Mouse (Mus musculus) MEL (cell line): ENCODE data around the gene Mfsd2b. TPM values are rescaled to one million over a fixed set of nuclear protein-coding genes. Genes with fewer than 3 reads are reported as not detected.
"Not testable (repeated sequence)": the region's sequence is repeated elsewhere in the genome, so short reads cannot be mapped to it uniquely, and the experiment has no call there.

ENCODE experiments used
- DNase-seq: peaks from one replicate; pipeline ENCODE4 v3.0.0; 2011; ENCODE audit warnings: low read depth, low spot score
- H3K27ac ChIP-seq: 2 replicates; pipeline ENCODE4 v1.5.1; 2012; ENCODE audit warnings: low read depth, mild to moderate bottlenecking, control low read depth, low read length, moderate library complexity; ENCODE audit not compliant: control insufficient read depth
- H3K27me3 ChIP-seq, 2 experiments: fragments of 150-350 bp in 1 of 2; sonication (generic) in 1 of 2; 2 replicates each; pipeline ENCODE4 v1.6.1; 2012; ENCODE audit warnings: low read length in 2 of 2, mild to moderate bottlenecking in 2 of 2, improper control_type of control experiment in 1 of 2, moderate library complexity in 1 of 2; ENCODE audit not compliant: insufficient read depth in 2 of 2, control insufficient read depth in 1 of 2
- H3K36me3 ChIP-seq, 2 experiments: 2 replicates each; pipeline ENCODE4 v1.6.1; 2012 to 2014; ENCODE audit warnings: low read length in 2 of 2, improper control_type of control experiment in 1 of 2, inconsistent platforms in 1 of 2, mild to moderate bottlenecking in 1 of 2; ENCODE audit not compliant: insufficient read depth in 2 of 2, control insufficient read depth in 1 of 2
- H3K4me1 ChIP-seq, 2 experiments: fragments of 150-350 bp in 1 of 2; sonication (generic) in 1 of 2; 2 replicates each; pipeline ENCODE4 v1.6.1; 2012; ENCODE audit warnings: low read length in 2 of 2, improper control_type of control experiment in 1 of 2, mild to moderate bottlenecking in 1 of 2; ENCODE audit not compliant: insufficient read depth in 2 of 2, control insufficient read depth in 1 of 2
- H3K4me3 ChIP-seq, 2 experiments: fragments of 150-350 bp in 1 of 2; sonication (generic) in 1 of 2; 2 replicates each; pipeline ENCODE4 v1.5.1; 2012; ENCODE audit warnings: low read depth in 2 of 2, low read length in 2 of 2, mild to moderate bottlenecking in 2 of 2, moderate library complexity in 2 of 2, control low read depth in 1 of 2, improper control_type of control experiment in 1 of 2; ENCODE audit not compliant: control insufficient read depth in 1 of 2, insufficient read depth in 1 of 2
- H3K79me2 ChIP-seq: 2 replicates; pipeline ENCODE4 v1.6.1; 2012; ENCODE audit warnings: mild to moderate bottlenecking, low read length, moderate library complexity; ENCODE audit not compliant: control insufficient read depth, poor library complexity, insufficient read depth
- H3K9ac ChIP-seq: 2 replicates; pipeline ENCODE4 v1.6.1; 2012; ENCODE audit warnings: low read depth, mild to moderate bottlenecking, control low read depth, low read length, moderate library complexity; ENCODE audit not compliant: control insufficient read depth, poor library complexity, severe bottlenecking
- H3K9me3 ChIP-seq: fragments of 150-350 bp; sonication (generic); replicated peaks from 2 replicates; pipeline ENCODE4 v1.6.1; 2012; ENCODE audit warnings: mild to moderate bottlenecking, low read length, improper control_type of control experiment, moderate library complexity; ENCODE audit not compliant: insufficient read depth
- CTCF ChIP-seq, 3 experiments: IDR thresholded peaks in 2 of 3; conservative IDR thresholded peaks in 1 of 3; 2 replicates each; pipeline ENCODE4 v1.5.1; 2011 to 2012; ENCODE audit warnings: low read length in 3 of 3, low read depth in 2 of 3, mild to moderate bottlenecking in 2 of 3, improper control_type of control experiment in 1 of 3, inconsistent platforms in 1 of 3, mixed read lengths in 1 of 3, moderate library complexity in 1 of 3; ENCODE audit not compliant: control insufficient read depth in 1 of 3, insufficient read depth in 1 of 3, poor library complexity in 1 of 3, severe bottlenecking in 1 of 3
- GABPA ChIP-seq: IDR thresholded peaks from 2 replicates; pipeline ENCODE4 v1.6.1; 2012; ENCODE audit warnings: low read depth, mild to moderate bottlenecking, inconsistent platforms, low read length, improper control_type of control experiment, moderate library complexity
- HCFC1 ChIP-seq: IDR thresholded peaks from 2 replicates; pipeline ENCODE4 v1.6.1; 2012; ENCODE audit warnings: low read depth, mild to moderate bottlenecking, inconsistent platforms, low read length, improper control_type of control experiment, moderate library complexity
- JUND ChIP-seq: IDR thresholded peaks from 2 replicates; pipeline ENCODE4 v1.6.1; 2011; ENCODE audit warnings: low read depth, mild to moderate bottlenecking, improper control_type of control experiment, low read length
- MAX ChIP-seq: IDR thresholded peaks from 2 replicates; pipeline ENCODE4 v1.6.1; 2011; ENCODE audit warnings: low read length, improper control_type of control experiment
- MEF2A ChIP-seq: IDR thresholded peaks from 2 replicates; pipeline ENCODE4 v1.6.1; 2014; ENCODE audit warnings: low read depth, mild to moderate bottlenecking, inconsistent platforms, low read length, improper control_type of control experiment; ENCODE audit not compliant: poor library complexity, insufficient replicate concordance, severe bottlenecking; ENCODE audit errors: extremely low read depth
- POLR2A ChIP-seq, 2 experiments: IDR thresholded peaks; 2 replicates each; pipeline ENCODE4 v1.6.1; 2011 to 2012; ENCODE audit warnings: low read length in 2 of 2, mild to moderate bottlenecking in 2 of 2, control low read depth in 1 of 2, improper control_type of control experiment in 1 of 2, low read depth in 1 of 2, moderate library complexity in 1 of 2; ENCODE audit not compliant: control insufficient read depth in 1 of 2, insufficient read depth in 1 of 2, poor library complexity in 1 of 2
- POLR2AphosphoS5 ChIP-seq: IDR thresholded peaks from 2 replicates; pipeline ENCODE4 v1.6.1; 2012; ENCODE audit warnings: low read depth, borderline replicate concordance, mild to moderate bottlenecking, inconsistent platforms, low read length, moderate library complexity, mixed read lengths
- RAD21 ChIP-seq: IDR thresholded peaks from 2 replicates; pipeline ENCODE4 v1.6.1; 2011; ENCODE audit warnings: mild to moderate bottlenecking, low read depth, low read length, improper control_type of control experiment
- TBP ChIP-seq: IDR thresholded peaks from 2 replicates; pipeline ENCODE4 v1.8.0; 2011; ENCODE audit warnings: low read depth, low read length, improper control_type of control experiment
- UBTF ChIP-seq: IDR thresholded peaks from 2 replicates; pipeline ENCODE4 v1.6.1; 2012; ENCODE audit warnings: low read depth, mild to moderate bottlenecking, inconsistent platforms, low read length, improper control_type of control experiment, moderate library complexity, borderline replicate concordance; ENCODE audit not compliant: insufficient read depth
- USF2 ChIP-seq, 2 experiments: IDR thresholded peaks; 2 replicates each; pipeline ENCODE4 v1.6.1; 2011 to 2012; ENCODE audit warnings: improper control_type of control experiment in 2 of 2, low read length in 2 of 2, borderline replicate concordance in 1 of 2, inconsistent platforms in 1 of 2, low read depth in 1 of 2, mild to moderate bottlenecking in 1 of 2; ENCODE audit not compliant: insufficient read depth in 1 of 2
- ZKSCAN1 ChIP-seq: IDR thresholded peaks from 2 replicates; pipeline ENCODE4 v1.6.1; 2012; ENCODE audit warnings: low read depth, mild to moderate bottlenecking, inconsistent platforms, low read length, improper control_type of control experiment, moderate library complexity
- ZMIZ1 ChIP-seq: IDR thresholded peaks from 2 replicates; pipeline ENCODE4 v1.6.1; 2012; ENCODE audit warnings: low read depth, mild to moderate bottlenecking, inconsistent platforms, low read length, improper control_type of control experiment, moderate library complexity
- polyA plus RNA-seq, 2 experiments: library from polyadenylated mRNA; stranded (reverse) in 1 of 2; unstranded in 1 of 2; fragments of >175 nt in 1 of 2; fragments of >200 nt in 1 of 2; gene quantifications; 2 replicates each; pipeline versions ENCODE4 v1.2.1 to v1.2.4; 2012; ENCODE audit warnings: low replicate concordance in 2 of 2, low read depth in 1 of 2; ENCODE audit not compliant: insufficient read length in 2 of 2, insufficient read depth in 1 of 2, missing spikeins in 1 of 2
- total RNA-seq: library from RNA; depleted of rRNA; stranded (reverse); fragments of 300-350 nt; gene quantifications from 2 replicates; pipeline ENCODE4 v1.2.3, GENCODE M21; 2012

Gene Mfsd2b
- total and polyA plus RNA-seq, 3 experiments: 31.9 to 117 TPM; not detected in 1

GRCm38 (mm10) chr12:4914441-4914840, 40.3 kb upstream of the Mfsd2b start:
- Histone ChIP-seq H3K79me2 (peaks cover 17% of the 10 kb centered on the region), H3K9me3 (no peaks in the 10 kb centered on the region), H3K4me3 (no peak overlapping the region), H3K36me3 (peaks cover 0 to 6% of the 10 kb centered on the region in 2 experiments; a peak in 2 of 4 replicates), H3K27ac (no peak overlapping the region), H3K9ac (no peak overlapping the region), H3K4me1 (no peaks in the 10 kb centered on the region; a peak in 2 of 4 replicates), H3K27me3 (no peaks in the 10 kb centered on the region)
- DNase-seq: no peak
- TF ChIP-seq CTCF (IDR thresholded peaks at IDR 0.05 in 2 of 3, conservative IDR thresholded peaks at IDR 0.05 in 1 of 3; ENCODE audit: control insufficient read depth in 1 of 3, insufficient read depth in 1 of 3, low read depth in 2 of 3, low read length in 3 of 3, poor library complexity in 1 of 3, severe bottlenecking in 1 of 3) (no peak), MEF2A (no peak), HCFC1 (no peak), POLR2AphosphoS5 (no peak), UBTF (no peak), POLR2A (IDR thresholded peaks at IDR 0.05; ENCODE audit: control insufficient read depth in 1 of 2, insufficient read depth in 1 of 2, low read depth in 1 of 2, low read length in 2 of 2, poor library complexity in 1 of 2) (no peak), ZKSCAN1 (no peak)

DNA sequence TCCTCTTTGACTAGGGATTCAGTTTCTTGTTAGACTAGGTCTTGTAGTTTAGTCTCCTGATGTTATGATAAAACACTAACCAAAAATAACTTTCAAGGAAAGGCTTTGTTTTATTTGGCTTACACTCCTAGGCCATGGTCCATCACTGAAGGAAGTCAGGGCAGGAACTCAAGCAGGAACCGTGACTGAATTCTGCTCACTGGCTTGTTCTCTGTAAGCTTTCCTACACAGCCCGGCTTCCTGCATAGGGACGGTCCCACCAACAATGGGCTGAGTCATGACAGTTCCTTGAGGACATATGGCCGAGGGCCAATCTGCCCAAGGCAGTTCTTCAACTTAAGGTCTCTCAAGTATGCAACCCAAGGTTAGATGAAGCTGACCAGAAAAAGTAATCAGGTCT, 37.6 kb upstream of the Mfsd2b start:
- no peak overlapping the region for H3K27ac ChIP-seq
- H3K4me1 ChIP-seq: peaks cover 0 to 5% of the 10 kb centered on the region in 2 experiments; a peak in 2 of 4 replicates
- no peak for DNase-seq
- TF ChIP-seq MAX (no peak), GABPA (no peak), ZMIZ1 (no peak), JUND (no peak), USF2 (IDR thresholded peaks at IDR 0.05; ENCODE audit: borderline replicate concordance in 1 of 2, insufficient read depth in 1 of 2, low read depth in 1 of 2, low read length in 2 of 2) (no peak), TBP (no peak), CTCF (IDR thresholded peaks at IDR 0.05 in 2 of 3, conservative IDR thresholded peaks at IDR 0.05 in 1 of 3; ENCODE audit: control insufficient read depth in 1 of 3, insufficient read depth in 1 of 3, low read depth in 2 of 3, low read length in 3 of 3, poor library complexity in 1 of 3, severe bottlenecking in 1 of 3) (no peak), RAD21 (no peak)
- H3K36me3 ChIP-seq: peaks cover 0 to 2% of the 10 kb centered on the region in 2 experiments; a peak in 1 of 4 replicates
- H3K79me2 ChIP-seq: peaks cover 6% of the 10 kb centered on the region
- H3K27me3 ChIP-seq: no peaks in the 10 kb centered on the region
- no peak overlapping the region for H3K4me3 ChIP-seq
- no peaks in the 10 kb centered on the region for H3K9me3 ChIP-seq
- H3K9ac ChIP-seq: no peak overlapping the region

DNA sequence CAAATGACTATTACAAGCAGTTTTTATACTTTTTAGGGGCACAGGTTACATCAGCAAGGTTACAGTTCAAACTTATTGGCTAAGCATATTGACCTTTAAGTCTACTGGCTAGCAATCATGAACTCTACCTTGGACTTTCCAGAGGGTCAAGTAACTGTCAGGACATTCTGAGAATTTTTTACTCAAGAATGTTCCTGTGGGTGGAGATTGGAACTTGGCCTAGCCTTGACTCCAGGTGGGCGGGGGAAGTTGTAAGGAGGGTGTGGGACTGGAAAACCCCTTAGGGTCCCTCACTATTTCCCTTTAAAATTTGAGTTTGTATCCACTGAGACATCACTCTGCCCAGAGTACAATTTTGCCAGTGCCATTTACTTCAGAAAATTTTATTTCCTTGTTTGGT, 36.3 kb upstream of the Mfsd2b start:
- not testable (repeated sequence) for H3K27me3 ChIP-seq, DNase-seq, H3K36me3 ChIP-seq, H3K9ac ChIP-seq, H3K9me3 ChIP-seq, H3K4me1 ChIP-seq, H3K4me3 ChIP-seq, H3K27ac ChIP-seq
- H3K79me2 ChIP-seq: peaks cover 10% of the 10 kb centered on the region
